Mouse (Mus musculus) C2C12 (cell line): Measurements from ENCODE around the gene Igfbp7.

ENCODE experiments used
- CEBPB ChIP-seq: IDR thresholded peaks from one replicate; pipeline ENCODE4 v1.6.1; 2011; ENCODE audit warnings: low read depth, mild to moderate bottlenecking, control low read depth, moderate library complexity
- CTCF ChIP-seq: IDR thresholded peaks from one replicate; pipeline ENCODE4 v1.5.1; 2011; ENCODE audit not compliant: control insufficient read depth, insufficient read depth, insufficient read length
- FOSL1 ChIP-seq: IDR thresholded peaks from one replicate; pipeline ENCODE4 v1.8.0; 2011; ENCODE audit warnings: mild to moderate bottlenecking, low read length; ENCODE audit not compliant: poor library complexity, insufficient read depth, severe bottlenecking
- MAX ChIP-seq: IDR thresholded peaks from one replicate; pipeline ENCODE4 v1.6.1; 2011; ENCODE audit warnings: mild to moderate bottlenecking, control low read depth
- MYOD1 ChIP-seq: IDR thresholded peaks from one replicate; pipeline ENCODE4 v1.6.1; 2011; ENCODE audit warnings: low read depth; ENCODE audit not compliant: control insufficient read depth, insufficient read length
- MYOG ChIP-seq: IDR thresholded peaks from one replicate; pipeline ENCODE4 v1.6.1; 2011; ENCODE audit not compliant: control insufficient read depth, insufficient read length; ENCODE audit errors: extremely low read depth
- USF1 ChIP-seq: IDR thresholded peaks from one replicate; pipeline ENCODE4 v1.6.1; 2011; ENCODE audit warnings: low read depth, mild to moderate bottlenecking, control low read depth, moderate library complexity

DNA sequence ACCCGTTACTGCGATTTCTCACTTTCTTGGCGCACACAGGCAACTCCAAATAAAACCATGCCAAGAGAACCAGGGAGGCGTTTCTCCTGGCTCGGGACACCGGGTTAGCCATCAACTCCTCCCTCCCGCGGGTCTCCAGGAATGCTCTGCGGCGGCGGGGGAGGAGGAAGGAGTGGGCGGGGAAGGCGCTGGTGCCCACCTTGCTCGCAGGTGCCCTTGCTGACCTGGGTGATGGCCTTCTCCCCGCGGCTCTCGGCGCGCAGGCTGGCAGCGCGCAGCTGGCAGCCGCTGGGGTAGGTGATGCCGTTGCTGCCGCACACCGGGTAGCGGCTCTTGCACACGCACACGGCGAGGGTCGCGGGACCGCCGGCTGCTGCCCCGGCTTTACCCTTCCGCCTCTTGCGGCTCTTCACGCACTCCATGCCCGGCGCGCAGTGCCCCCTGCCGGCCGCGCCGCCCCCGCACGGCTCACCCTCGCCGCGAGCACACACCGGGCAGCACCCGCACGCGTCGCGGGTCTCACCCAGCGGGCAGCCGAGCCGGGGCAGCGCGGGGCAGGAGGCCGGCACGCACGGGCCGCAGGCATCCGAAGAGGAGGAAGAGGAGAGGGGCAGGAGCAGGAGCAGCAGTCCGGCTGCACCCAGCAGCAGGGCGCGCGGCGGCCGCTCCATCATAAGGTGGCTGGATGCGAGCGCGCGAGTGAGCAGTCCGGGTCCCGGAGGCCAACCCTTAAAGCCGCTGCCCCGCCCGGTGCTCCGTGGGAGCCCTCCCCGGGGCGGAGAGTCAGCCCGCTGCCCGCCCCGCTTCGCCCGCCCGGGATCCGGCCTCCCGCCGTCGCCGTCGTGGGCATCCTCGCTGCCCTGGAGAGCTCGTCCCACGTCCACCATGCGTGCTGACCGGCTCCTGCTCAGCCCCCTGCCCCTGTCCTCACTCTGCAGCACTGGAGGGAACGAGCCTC lies at the start of gene Igfbp7:
- peak; percentile 98 for TF ChIP-seq CTCF
- no peak for TF ChIP-seq MYOD1
- no peak for TF ChIP-seq MAX
- no peak for TF ChIP-seq MYOG
- TF ChIP-seq USF1 = no peak
- no peak for TF ChIP-seq CEBPB
- no peak for TF ChIP-seq FOSL1
